Mouse (Mus musculus) heart, embryonic 11.5 days (tissue): ENCODE results near the gene Slc4a2. TPM values are rescaled to one million over a fixed set of nuclear protein-coding genes. Genes with fewer than 3 reads are reported as not detected.

ENCODE experiments used
- ATAC-seq: fragments of 200-750 bp; cut with Nextera tagmentation; replicated peaks from 2 replicates; pipeline ENCODE4 v1.8.0; 2017; ENCODE audit warnings: moderate library complexity; ENCODE audit not compliant: insufficient number of reproducible peaks, low FRiP score, low TSS enrichment
- H3K27ac ChIP-seq: fragments of 300-500 bp; sonication (generic); 2 replicates; pipeline ENCODE4 v1.5.1; 2014; ENCODE audit warnings: mild to moderate bottlenecking, low read depth, low read length
- H3K27me3 ChIP-seq: fragments of 300-500 bp; sonication (generic); 2 replicates; pipeline ENCODE4 v1.6.1; 2014; ENCODE audit warnings: mild to moderate bottlenecking, low read length, mixed read lengths; ENCODE audit not compliant: control insufficient read depth, insufficient read depth
- H3K36me3 ChIP-seq: fragments of 300-500 bp; sonication (generic); 2 replicates; pipeline ENCODE4 v1.6.1; 2014; ENCODE audit warnings: mild to moderate bottlenecking, low read length, moderate library complexity, mixed read lengths; ENCODE audit not compliant: control insufficient read depth, insufficient read depth
- H3K4me1 ChIP-seq: fragments of 300-500 bp; sonication (generic); 2 replicates; pipeline ENCODE4 v1.6.1; 2014; ENCODE audit warnings: low read length; ENCODE audit not compliant: control insufficient read depth, insufficient read depth
- H3K4me2 ChIP-seq: fragments of 300-500 bp; sonication (generic); 2 replicates; pipeline ENCODE4 v1.6.1; 2014; ENCODE audit warnings: mild to moderate bottlenecking, moderate library complexity
- H3K4me3 ChIP-seq: fragments of 300-500 bp; sonication (generic); 2 replicates; pipeline ENCODE4 v1.5.1; 2014; ENCODE audit warnings: low read depth, low read length
- H3K9ac ChIP-seq: fragments of 300-500 bp; sonication (generic); 2 replicates; pipeline ENCODE4 v1.6.1; 2014; ENCODE audit warnings: mild to moderate bottlenecking, low read depth, low read length, moderate library complexity
- H3K9me3 ChIP-seq: fragments of 300-500 bp; sonication (generic); replicated peaks from 2 replicates; pipeline ENCODE4 v1.6.1; 2016; ENCODE audit warnings: low read length; ENCODE audit not compliant: control insufficient read depth
- WGBS: fragments of 180-500 bp; shearing (Covaris S2); extraction: QIAGEN DNeasy Blood & Tissue Kit; methylation state at CpG from one replicate; pipeline ENCODE4 v1.1.7; 2014; ENCODE audit not compliant: insufficient replicate concordance; 5-methylcytosine and 5-hydroxymethylcytosine counted together
- polyA plus RNA-seq: library from polyadenylated mRNA; unstranded; fragments of >200 nt; fragmentation: Nextera tagmentation; extraction: Ambion mirVana; gene quantifications from 2 replicates; pipeline ENCODE4 v1.2.1, GENCODE M21; 2014

Gene Slc4a2
- polyA plus RNA-seq, 1 experiment from 2014 or later, result 17.9 TPM

DNA sequence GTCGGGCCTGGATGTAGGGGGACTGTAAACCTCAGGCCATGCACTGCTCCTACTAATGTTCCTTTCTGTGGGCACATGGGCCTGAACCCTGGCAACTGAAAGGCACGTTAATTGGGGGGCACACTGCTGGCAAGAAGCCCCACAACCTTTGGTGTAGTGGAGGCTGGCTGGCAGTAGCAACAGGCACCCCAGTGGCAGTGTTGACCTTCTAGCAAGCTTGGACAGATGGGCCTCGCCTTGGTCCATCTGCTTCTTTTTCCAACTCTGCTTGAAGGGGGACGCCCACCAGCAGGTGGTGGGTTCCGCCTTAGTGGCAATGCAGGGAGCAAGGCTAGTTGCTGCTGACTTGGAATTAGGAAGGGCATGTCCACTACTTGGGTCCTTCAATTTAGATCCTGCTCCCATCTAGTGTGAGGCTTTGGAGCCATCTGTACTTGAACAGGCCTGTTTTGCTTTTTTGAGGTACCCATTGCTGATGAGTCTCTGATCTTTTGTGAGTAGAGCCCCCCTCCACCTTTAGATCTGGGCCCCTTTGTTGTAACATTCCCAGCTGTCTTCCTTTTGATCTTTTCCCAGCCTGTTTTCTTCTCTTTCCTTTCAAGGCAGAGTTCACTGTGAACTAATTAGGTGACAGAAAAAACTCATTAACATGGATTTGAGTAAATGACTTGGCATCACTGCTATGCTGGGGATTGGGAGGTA lies 29.8 kb downstream of the Slc4a2 start:
- Histone ChIP-seq H3K27ac (peak overlapping the region; percentile 89; the same call in 1 of the 2 replicates), H3K4me1 (peaks cover 36% of the 10 kb centered on the region), H3K27me3 (no peaks in the 10 kb centered on the region), H3K9me3 (no peaks in the 10 kb centered on the region), H3K9ac (peak overlapping the region; percentile 88), H3K4me3 (peak overlapping the region; percentile 86), H3K36me3 (no peaks in the 10 kb centered on the region), H3K4me2 (peak overlapping the region; percentile 79)
- WGBS, result 23% methylated on average over 5 of the region's 5 CpGs
- ATAC-seq, result no peak

DNA sequence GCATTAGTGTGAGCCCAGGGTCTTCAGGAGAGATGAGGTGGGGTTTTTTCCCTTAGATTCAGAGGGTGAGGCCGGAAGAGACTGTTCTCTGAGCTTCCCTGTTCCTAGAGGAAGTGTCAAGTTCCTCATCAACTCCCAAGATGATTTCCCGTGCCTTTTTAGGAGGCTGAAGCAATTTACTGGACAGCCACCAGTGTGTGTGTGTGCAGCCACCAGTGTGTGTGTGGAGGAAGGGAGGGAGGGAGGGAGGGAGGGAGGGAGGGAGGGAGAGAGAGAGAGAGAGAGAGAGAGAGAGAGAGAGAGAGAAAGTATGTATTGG lies 30.3 kb downstream of the Slc4a2 start:
- H3K27me3 ChIP-seq, result no peaks in the 10 kb centered on the region
- WGBS, result 34% methylated on average over 2 of the region's 2 CpGs
- no peak for ATAC-seq

DNA sequence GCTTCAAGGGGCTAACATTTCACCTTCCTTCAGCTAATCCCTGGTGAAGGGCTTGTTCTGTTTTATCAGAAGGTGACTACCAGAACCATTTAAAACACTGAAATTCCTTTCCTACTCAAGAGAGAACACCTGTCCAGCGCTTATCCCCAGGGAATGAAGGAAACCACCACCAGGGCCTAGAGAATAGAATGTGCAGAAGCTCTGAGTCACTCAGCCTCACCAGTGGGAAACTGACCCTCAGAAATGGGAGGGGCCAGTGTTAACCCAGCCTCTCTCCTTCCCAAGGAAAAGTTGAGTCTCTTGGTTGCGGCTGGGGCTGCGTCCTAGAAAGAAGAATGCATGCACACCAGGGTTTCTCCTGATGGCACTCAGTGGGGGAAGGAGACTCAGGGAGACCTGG lies 31.4 kb downstream of the Slc4a2 start:
- peak overlapping the region; percentile 48 for H3K9ac ChIP-seq
- H3K27ac ChIP-seq, result peak overlapping the region; percentile 74
- no peaks in the 10 kb centered on the region for H3K27me3 ChIP-seq
- H3K36me3 ChIP-seq, result no peaks in the 10 kb centered on the region
- no peak for ATAC-seq
- peaks cover 36% of the 10 kb centered on the region for H3K4me1 ChIP-seq
- peak overlapping the region; percentile 38 for H3K4me2 ChIP-seq
- H3K9me3 ChIP-seq, result no peaks in the 10 kb centered on the region
- 56% methylated on average over 3 of the region's 3 CpGs for WGBS
- H3K4me3 ChIP-seq, result no peak overlapping the region

More for the DNA sequence above, 30.3 kb downstream of the Slc4a2 start:
- Histone ChIP-seq H3K4me3 (peak overlapping the region; percentile 86; the same call in 1 of the 2 replicates), H3K27ac (no peak overlapping the region), H3K4me2 (peak overlapping the region; percentile 79), H3K9me3 (no peaks in the 10 kb centered on the region), H3K9ac (no peak overlapping the region), H3K36me3 (no peaks in the 10 kb centered on the region), H3K4me1 (peaks cover 36% of the 10 kb centered on the region)

DNA sequence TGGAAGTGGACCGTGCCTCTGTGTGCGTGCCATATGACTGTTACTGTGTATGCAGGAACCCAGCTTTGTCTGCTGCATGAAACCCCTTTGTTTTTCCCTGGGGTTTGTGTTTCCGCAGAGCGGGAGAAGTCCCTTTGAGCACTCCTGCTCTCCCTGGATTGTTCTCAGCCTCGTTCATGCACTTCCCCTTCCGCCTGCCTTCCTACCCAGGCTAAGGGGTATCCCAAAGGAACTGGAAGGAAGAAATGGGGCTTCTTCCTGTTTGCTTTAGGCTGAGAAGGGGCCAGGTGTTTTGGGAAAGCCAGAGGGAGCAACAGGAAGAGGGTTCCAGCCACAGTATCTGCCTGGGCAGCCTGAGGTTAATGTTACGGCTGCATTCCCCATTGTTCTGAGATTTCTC lies 32.0 kb downstream of the Slc4a2 start:
- 66% methylated on average over 7 of the region's 7 CpGs for WGBS
- H3K9ac ChIP-seq, result peak overlapping the region; percentile 48; the same call in 1 of the 2 replicates
- H3K4me3 ChIP-seq, result no peak overlapping the region

DNA sequence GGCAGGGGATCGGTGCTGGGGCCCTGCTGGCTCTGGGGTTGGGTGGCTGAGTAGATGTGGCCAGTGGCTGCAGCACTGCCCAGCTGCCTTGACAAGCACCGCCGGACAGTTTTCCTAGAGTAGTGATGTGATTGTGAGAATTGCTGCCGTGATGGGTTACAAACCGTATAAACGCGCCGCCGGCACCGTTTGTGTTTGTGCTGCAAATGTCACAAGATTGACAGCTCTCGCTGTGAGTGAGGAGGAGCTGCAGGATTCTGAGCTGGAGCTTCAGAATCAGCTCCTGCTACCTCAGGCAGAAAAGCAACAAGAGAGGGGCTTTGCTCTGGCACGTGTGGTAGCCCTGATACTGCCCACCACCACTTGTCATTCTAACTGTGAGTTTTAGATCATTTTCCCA lies 43.1 kb downstream of the Slc4a2 start:
- H3K27ac ChIP-seq, result no peak overlapping the region
- H3K4me1 ChIP-seq, result peaks cover 9% of the 10 kb centered on the region; the same call in 1 of the 2 replicates
- no peak overlapping the region for H3K4me2 ChIP-seq
- no peaks in the 10 kb centered on the region for H3K27me3 ChIP-seq
- no peak overlapping the region for H3K4me3 ChIP-seq
- ATAC-seq, result no peak
- no peaks in the 10 kb centered on the region for H3K9me3 ChIP-seq
- no peak overlapping the region for H3K9ac ChIP-seq
- no peaks in the 10 kb centered on the region for H3K36me3 ChIP-seq
- 62% methylated on average over 12 of the region's 12 CpGs for WGBS

More for the DNA sequence above, 32.0 kb downstream of the Slc4a2 start:
- Histone ChIP-seq H3K4me1 (peaks cover 36% of the 10 kb centered on the region), H3K36me3 (no peaks in the 10 kb centered on the region), H3K27me3 (no peaks in the 10 kb centered on the region), H3K4me2 (peak overlapping the region; percentile 38), H3K27ac (peak overlapping the region; percentile 74), H3K9me3 (no peaks in the 10 kb centered on the region)
- no peak for ATAC-seq

DNA sequence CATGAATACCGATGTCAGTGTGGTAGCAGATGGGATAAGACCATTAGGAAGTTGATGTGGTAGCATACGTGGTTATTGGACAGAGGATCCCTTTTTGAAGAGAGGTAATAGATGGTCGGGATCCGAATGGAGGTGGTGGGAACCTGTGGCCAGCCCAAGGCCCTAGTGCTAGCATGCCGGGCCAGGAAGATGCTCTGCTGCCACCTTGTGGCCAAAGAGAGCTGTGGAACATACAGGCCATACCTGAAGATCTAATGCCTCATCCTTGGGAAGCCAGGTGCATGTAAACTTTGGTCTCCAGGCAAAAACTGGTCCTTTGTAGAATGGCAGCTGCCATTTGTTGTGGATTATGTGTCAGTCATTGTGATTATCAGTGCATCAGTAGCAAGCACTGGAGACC lies 47.0 kb downstream of the Slc4a2 start:
- Histone ChIP-seq H3K4me2 (no peak overlapping the region), H3K27me3 (peaks cover 9% of the 10 kb centered on the region), H3K27ac (no peak overlapping the region), H3K9ac (no peak overlapping the region), H3K9me3 (no peaks in the 10 kb centered on the region), H3K4me1 (peaks cover 40% of the 10 kb centered on the region), H3K36me3 (no peaks in the 10 kb centered on the region), H3K4me3 (no peak overlapping the region)
- ATAC-seq, result 0 out of 2 replicates have a peak, but pooled peaks have one; percentile 44
- WGBS, result 7% methylated on average over 5 of the region's 5 CpGs

DNA sequence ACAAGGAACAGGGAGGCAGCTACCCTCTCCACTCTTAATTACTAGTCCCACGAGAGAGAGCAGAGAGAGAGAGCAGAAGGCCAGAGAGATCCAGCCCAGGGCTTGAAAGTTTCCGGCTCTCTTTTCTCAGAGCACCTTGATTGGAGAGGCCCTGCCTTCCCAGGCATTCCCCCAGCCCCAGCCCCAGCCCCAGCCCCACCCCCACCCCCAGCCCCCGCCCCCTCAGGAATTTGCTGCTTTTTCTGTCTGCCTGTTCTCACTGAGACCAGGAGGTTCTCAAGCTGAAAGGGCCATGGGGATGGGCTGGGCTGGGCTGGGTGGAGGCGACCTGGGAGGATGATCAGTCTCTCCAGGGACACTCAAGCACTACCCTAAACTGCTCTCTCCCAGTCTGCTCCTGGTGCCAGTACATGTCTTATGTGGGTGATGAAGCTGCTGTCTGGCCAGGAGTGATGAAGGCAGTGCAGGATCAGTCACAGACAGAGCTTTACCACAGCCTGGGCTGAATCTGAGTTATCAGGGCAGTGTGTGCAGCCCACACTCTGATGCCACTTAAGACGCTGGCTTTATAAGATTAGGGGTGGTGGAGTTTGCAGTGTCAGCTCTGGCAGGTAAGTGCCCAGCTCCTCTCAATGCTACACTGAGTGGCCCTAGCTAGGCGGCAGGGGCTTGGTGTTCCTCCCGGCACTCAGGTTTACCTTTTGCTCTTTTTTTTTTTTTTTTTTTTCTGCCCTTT lies 49.4 kb downstream of the Slc4a2 start:
- peaks cover 9% of the 10 kb centered on the region for H3K27me3 ChIP-seq
- H3K9ac ChIP-seq, result no peak overlapping the region
- no peak overlapping the region for H3K4me3 ChIP-seq
- 0 out of 2 replicates have a peak overlapping the region, but pooled peaks have one; percentile 22 for H3K27ac ChIP-seq
- WGBS, result 19% methylated on average over 7 of the region's 7 CpGs
- ATAC-seq, result 0 out of 2 replicates have a peak, but pooled peaks have one; percentile 2
- peaks cover 5% of the 10 kb centered on the region for H3K36me3 ChIP-seq
- H3K4me1 ChIP-seq, result peaks cover 42% of the 10 kb centered on the region
- peak overlapping the region; percentile 96 for H3K4me2 ChIP-seq
- H3K9me3 ChIP-seq, result no peaks in the 10 kb centered on the region

DNA sequence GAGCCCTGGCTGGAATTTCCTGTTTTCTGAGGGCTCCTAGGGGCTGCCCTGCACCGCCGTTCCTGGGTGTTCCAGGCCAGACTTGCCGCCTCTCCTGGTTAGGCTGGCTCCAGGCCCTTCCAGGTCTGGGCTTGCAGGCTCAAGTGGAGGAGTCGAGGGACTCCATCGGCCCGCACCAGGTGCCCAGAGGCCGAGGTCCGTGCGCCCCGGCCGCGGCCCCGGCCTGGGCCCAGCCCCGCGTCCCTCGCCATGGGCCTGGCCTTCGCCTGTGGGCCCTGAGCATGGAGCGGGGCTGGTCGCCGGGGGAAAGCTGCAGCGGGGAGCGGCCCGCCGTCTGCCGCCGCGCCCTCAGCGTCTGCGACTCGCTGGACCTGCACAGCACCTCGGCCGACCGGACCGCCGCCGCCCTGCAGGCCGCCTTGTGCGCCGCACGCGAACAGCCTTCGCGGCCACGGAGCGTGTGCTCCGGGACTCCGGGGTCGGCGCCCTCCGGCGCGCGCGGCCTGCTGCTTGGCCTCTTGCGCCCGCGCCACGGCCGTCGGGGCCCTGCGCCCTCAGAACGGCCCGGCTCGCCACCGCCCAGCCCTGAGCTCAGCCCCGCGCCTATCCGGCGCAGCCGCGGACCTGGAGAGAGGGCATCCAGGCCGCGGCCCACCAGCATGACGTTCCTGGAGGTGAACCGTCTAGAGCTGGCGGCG lies 50.5 kb downstream of the Slc4a2 start:
- peaks cover 9% of the 10 kb centered on the region for H3K27me3 ChIP-seq
- H3K4me2 ChIP-seq, result peak overlapping the region; percentile 96
- 1% methylated on average over 67 of the region's 77 CpGs for WGBS
- no peak for ATAC-seq
- H3K9ac ChIP-seq, result peak overlapping the region; percentile 69
- peak overlapping the region; percentile 56 for H3K4me3 ChIP-seq
- no peaks in the 10 kb centered on the region for H3K9me3 ChIP-seq
- peaks cover 10% of the 10 kb centered on the region for H3K36me3 ChIP-seq
- H3K4me1 ChIP-seq, result peaks cover 41% of the 10 kb centered on the region
- no peak overlapping the region for H3K27ac ChIP-seq
